Mouse (Mus musculus) adrenal gland (tissue): Measurements from ENCODE around the gene Klhl12.
"Not testable (repeated sequence)": the region's sequence is repeated elsewhere in the genome, so short reads cannot be mapped to it uniquely, and the experiment has no call there.

ENCODE experiments used
- intact Hi-C: fragments of 180-260 bp; cut with DNase I; formaldehyde crosslinking; loops from one replicate; pipeline ENCODE4 v1.15.1; 2025

Gene Klhl12

GRCm38 (mm10) chr1:134445418-134445817 is 9.9 kb upstream of the Klhl12 start:
- intact Hi-C loops: no loop called here

DNA sequence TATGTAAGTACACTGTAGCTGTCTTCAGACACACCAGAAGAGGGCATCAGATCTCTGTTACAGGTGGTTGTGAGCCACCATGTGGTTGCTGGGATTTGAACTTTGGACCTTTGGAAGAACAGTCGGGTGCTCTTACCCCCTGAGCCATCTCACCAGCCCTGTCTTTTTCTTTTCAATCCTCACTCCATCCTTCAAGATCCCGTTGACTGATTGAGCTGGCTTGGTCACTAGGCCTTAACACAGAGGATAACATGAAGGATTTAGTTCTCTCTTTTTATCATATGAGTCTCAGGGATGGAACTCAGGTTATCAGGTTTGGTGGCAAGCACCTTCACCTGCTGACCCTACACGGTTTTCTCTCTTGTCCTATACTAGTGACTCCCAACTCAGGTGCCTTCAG is 6.8 kb upstream of the Klhl12 start:
- intact Hi-C loops: not testable (repeated sequence)

GRCm38 (mm10) chr1:134450201-134450600 is 5.1 kb upstream of the Klhl12 start:
- intact Hi-C loops: loop anchor here (5.0 kb wide), 1 partner anchor 42 kb away; the partner anchor contains the start of gene Rabif

GRCm38 (mm10) chr1:134450986-134451385 is 4.3 kb upstream of the Klhl12 start:
- intact Hi-C loops: loop anchor here (5.0 kb wide), 1 partner anchor 41 kb away; the partner anchor contains the start of gene Rabif

GRCm38 (mm10) chr1:134456060-134456459 is 729 bp downstream of the Klhl12 start:
- intact Hi-C loops: loop anchor here (5.0 kb wide), 1 partner anchor 94 kb away; the partner anchor contains the start of gene Tmem183a

- intact Hi-C loops: loop anchor here (5.0 kb wide), 1 partner anchor 96 kb away; the partner anchor contains the start of gene Tmem183a
Observed at GRCm38 (mm10) chr1:134458139-134458727, 2.9 kb downstream of the Klhl12 start.

DNA sequence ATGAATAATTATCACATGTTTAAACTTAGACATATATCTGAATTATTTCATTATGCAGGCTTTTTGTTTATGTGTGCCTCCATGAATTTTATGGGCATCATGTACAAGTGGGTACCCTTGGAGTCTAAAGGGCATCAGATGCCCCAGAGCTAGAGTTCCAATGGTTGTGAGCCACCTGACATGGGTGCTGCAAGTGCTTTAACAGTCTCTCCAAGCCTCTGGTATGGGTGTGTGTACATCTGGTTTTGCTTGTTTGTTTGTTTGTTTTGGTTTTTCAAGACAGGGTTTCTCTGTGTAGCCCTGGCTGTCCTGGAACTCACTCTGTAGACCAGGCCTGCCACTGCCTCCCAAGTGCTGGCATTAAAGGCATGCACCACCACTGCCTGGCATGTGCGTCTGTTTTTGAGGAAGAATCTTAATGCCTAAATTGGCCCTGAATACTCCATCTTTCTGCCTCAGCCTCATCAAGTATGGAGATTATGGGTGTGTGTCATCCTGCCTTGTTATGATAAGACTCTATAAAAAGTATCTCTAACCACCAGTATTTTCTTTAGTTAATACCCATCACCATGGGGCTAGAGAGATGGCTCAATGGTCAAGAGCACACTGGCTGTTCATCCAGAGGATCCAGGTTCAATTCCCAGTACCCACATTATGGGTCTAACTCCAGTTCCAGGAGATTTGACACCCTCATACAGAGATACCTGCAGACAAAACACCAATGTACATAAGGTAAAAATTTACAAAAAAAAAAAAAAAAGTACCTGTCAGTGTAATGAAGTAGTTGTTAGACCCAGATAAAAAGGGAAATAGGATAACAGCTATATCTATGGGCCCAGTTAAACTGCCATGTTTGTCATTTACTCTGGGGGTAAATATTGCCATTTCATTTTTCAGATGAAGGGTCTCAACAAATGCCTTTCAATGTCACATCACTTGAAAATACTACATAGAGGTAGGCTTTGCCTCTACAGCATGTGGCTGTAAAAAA is 5.3 kb downstream of the Klhl12 start:
- intact Hi-C loops: no loop called here

DNA sequence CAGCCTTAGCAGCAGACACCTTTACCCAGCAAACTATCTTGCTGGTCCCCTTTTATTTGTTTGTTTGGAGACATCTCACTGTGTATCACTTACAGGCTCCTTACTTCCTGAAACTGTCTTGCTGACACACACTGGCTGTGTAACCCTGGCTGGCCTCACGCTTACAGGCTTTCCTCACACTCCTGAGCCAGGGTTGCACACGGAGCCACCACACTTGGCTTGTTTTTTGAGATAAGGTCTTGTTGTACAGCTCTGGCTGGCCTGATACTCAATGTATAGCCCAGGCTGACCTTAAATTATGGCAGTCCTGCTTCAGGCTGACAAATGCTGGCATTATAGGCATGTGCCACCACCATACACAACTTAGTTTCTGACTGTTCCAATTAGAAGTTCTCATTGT is 29.3 kb downstream of the Klhl12 start:
- intact Hi-C loops: no loop called here

DNA sequence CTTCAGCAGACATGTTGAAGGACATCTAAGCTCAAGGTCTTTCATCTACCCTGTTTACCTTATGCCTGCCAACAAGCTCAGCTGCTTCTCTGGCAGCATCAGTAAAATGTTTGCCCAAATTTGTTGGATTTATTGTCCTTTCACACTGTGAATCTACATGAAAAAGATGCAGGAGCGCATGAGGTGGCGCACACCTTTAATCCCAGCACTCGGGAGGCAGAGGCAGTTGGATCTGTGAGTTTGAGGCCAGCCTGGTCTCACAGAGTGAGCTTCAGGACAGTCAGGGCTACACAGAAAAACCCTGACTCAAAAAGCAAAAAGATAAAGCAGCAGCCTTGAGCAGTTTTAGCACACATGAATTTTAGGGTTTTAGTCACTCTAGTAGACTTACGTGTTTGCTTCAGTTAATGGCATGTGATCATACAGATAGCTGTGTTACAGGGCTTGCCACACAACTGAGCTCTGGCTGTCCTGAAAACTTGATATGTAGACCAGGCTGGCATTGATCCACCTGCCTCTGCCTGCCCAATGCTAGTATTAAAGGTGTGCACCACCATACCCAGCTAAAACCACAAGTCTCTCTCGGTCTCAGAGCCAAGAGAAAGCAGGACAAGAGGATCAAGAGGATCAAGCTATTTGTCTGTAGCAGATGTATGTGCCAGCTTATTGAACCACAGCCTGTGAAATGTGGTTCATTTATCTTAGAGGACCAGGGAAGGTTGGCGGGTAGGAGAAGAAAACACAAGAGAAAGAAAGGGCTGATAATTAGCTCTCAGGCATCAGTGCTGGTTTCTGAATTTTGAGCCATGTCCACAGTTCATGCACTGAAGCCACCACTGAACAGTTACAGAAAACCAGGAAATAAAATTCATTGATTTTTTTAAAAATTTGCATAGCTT is 35.8 kb downstream of the Klhl12 start:
- intact Hi-C loops: loop anchor here (5.0 kb wide), 1 partner anchor 39 kb away; no protein-coding TSS in a partner anchor

- intact Hi-C loops: loop anchor here (5.0 kb wide), 1 partner anchor 40 kb away; no protein-coding TSS in a partner anchor
Observed at GRCm38 (mm10) chr1:134492276-134492675, 36.9 kb downstream of the Klhl12 start.

DNA sequence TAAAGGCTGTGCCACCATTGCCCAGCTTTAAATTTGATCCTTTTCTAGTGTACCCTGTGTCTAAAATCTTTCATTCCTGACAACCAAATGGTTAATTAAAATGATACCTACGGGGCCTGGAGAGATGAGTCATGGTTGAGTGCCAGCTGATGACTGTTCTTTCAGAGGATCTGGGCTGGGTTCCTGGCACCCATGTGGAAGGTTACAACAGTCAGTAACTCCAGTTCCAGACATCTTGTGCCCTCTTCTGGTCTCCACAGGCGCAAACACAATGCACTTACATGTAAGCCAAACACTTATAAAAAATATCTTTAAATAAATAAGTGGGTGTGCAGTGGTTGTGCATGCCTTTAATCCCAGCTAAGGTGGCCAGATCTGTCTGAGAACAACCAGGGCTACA is 38.2 kb downstream of the Klhl12 start:
- intact Hi-C loops: loop anchor here (5.0 kb wide), 1 partner anchor 41 kb away; no protein-coding TSS in a partner anchor

DNA sequence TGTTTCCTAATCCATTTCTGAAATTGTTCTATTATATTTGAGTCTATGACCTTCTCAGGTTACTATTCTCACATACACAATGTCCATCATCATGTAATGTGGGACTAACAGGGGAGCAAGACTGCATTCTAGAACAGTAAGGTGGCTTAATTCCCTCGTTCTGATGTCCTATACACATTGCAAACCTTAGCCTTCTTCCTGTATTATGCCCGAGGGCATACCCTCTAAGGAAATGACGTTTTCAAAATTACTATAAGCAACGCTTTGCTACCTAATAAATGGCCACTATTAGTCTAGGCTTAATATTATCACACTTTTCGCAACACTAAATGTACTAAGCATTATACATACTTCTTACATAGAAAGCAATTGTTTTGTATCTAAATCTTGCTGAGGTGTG is 38.6 kb downstream of the Klhl12 start:
- intact Hi-C loops: loop anchor here (5.0 kb wide), 1 partner anchor 42 kb away; no protein-coding TSS in a partner anchor

DNA sequence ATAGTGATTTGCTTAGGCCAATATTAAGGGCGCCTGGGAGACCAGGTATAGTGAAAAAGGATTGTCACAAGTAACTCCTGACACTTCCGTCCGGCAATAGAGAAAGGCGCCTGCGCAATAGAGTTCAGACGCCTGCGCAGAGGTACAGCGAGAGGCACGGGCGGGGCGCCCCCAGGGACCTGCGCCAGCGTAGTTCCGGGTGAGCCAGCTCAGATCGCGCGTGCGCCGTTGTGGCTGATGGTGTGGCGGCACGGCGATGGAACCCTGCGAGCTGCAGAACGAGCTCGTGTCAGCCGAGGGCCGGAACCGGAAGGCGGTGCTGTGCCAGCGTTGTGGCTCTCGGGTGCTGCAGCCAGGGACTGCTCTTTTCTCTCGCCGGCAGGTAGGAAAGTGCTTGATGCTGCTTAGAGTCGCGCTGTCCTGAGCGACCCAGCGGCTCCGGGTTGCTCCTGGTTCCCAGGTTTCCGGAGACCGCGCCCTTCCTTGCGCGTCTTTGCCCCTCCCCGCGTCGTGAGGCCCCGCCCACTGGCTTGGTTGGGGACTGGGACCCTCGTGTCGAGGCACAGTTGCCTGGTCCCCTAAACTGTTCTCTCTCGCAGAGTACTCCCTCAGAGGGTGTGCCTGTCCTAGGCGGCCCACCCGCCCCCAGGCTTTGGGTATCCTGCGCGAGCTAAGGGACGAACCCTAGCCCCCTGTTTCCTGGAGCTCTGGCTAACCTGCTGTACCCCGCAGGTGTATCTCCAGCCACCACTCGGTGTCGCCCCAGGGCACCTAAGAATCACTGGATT is 39.3 kb downstream of the Klhl12 start, which contains the start of gene Rabif:
Rabif (plus strand) TSS at position 221 of the 788 bp plus-strand sequence.
- intact Hi-C loops: loop anchor here (5.0 kb wide), 1 partner anchor 42 kb away; no protein-coding TSS in a partner anchor

- intact Hi-C loops: no loop called here
Observed at GRCm38 (mm10) chr1:134495216-134495539, 39.8 kb downstream of the Klhl12 start.

DNA sequence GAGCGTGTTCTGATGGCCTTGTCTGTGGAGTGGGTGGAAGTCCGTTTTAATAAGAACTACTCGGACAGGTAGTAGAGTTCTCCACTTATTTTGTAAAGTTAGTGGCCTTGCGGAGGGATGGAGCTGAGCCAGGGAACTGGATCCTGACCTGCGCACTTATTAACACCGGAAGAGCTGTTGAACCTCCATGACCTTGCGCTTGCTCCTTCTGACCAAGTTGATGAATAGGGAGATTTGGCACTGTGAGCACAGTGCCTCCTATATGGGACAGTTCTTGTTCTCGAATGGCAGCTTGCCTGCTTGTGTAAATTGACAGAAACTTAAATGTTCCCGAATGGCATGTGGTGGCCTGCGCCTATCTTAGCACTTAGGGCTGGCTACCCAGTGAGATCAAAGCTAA is 40.7 kb downstream of the Klhl12 start:
- intact Hi-C loops: no loop called here

GRCm38 (mm10) chr1:134500916-134501315 is 45.6 kb downstream of the Klhl12 start:
- intact Hi-C loops: no loop called here

GRCm38 (mm10) chr1:134506201-134506600 is 50.9 kb downstream of the Klhl12 start:
- intact Hi-C loops: no loop called here

DNA sequence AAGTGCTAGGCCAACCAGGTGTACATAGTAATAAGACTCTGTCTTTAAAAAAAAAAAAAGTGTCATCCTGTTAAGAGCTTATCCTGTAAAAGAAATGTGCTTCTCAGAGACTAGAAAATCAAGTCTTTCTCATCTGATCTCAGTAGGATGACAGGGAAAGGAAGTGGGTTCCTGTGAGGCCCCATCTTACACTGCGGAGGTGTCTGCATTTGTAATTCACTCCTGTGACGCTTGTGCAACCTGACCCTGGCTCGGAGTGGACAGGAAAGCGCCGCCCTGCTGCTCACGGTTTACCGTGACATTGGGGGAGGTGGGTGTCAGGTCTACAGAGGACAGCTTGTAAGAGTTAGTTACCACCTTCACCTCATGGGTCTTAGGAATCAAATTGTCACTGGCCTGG is 54.7 kb downstream of the Klhl12 start:
- intact Hi-C loops: no loop called here

GRCm38 (mm10) chr1:134512183-134512582 is 56.9 kb downstream of the Klhl12 start:
- intact Hi-C loops: no loop called here

GRCm38 (mm10) chr1:134512584-134512983 is 57.3 kb downstream of the Klhl12 start:
- intact Hi-C loops: no loop called here
